Mouse (Mus musculus) MEL (cell line): ENCODE results near the gene Ccdc138. TPM values are rescaled to one million over a fixed set of nuclear protein-coding genes. Genes with fewer than 3 reads are reported as not detected.

Source experiments
- DNase-seq: peaks from one replicate; pipeline ENCODE4 v3.0.0; 2011; ENCODE audit warnings: low read depth, low spot score
- H3K27ac ChIP-seq: 2 replicates; pipeline ENCODE4 v1.5.1; 2012; ENCODE audit warnings: low read depth, mild to moderate bottlenecking, control low read depth, low read length, moderate library complexity; ENCODE audit not compliant: control insufficient read depth
- H3K27me3 ChIP-seq, 2 experiments: fragments of 150-350 bp in 1 of 2; sonication (generic) in 1 of 2; 2 replicates each; pipeline ENCODE4 v1.6.1; 2012; ENCODE audit warnings: low read length in 2 of 2, mild to moderate bottlenecking in 2 of 2, improper control_type of control experiment in 1 of 2, moderate library complexity in 1 of 2; ENCODE audit not compliant: insufficient read depth in 2 of 2, control insufficient read depth in 1 of 2
- H3K36me3 ChIP-seq, 2 experiments: 2 replicates each; pipeline ENCODE4 v1.6.1; 2012 to 2014; ENCODE audit warnings: low read length in 2 of 2, improper control_type of control experiment in 1 of 2, inconsistent platforms in 1 of 2, mild to moderate bottlenecking in 1 of 2; ENCODE audit not compliant: insufficient read depth in 2 of 2, control insufficient read depth in 1 of 2
- H3K4me1 ChIP-seq, 2 experiments: fragments of 150-350 bp in 1 of 2; sonication (generic) in 1 of 2; 2 replicates each; pipeline ENCODE4 v1.6.1; 2012; ENCODE audit warnings: low read length in 2 of 2, improper control_type of control experiment in 1 of 2, mild to moderate bottlenecking in 1 of 2; ENCODE audit not compliant: insufficient read depth in 2 of 2, control insufficient read depth in 1 of 2
- H3K4me3 ChIP-seq, 2 experiments: fragments of 150-350 bp in 1 of 2; sonication (generic) in 1 of 2; 2 replicates each; pipeline ENCODE4 v1.5.1; 2012; ENCODE audit warnings: low read depth in 2 of 2, low read length in 2 of 2, mild to moderate bottlenecking in 2 of 2, moderate library complexity in 2 of 2, control low read depth in 1 of 2, improper control_type of control experiment in 1 of 2; ENCODE audit not compliant: control insufficient read depth in 1 of 2, insufficient read depth in 1 of 2
- H3K79me2 ChIP-seq: 2 replicates; pipeline ENCODE4 v1.6.1; 2012; ENCODE audit warnings: mild to moderate bottlenecking, low read length, moderate library complexity; ENCODE audit not compliant: control insufficient read depth, poor library complexity, insufficient read depth
- H3K9ac ChIP-seq: 2 replicates; pipeline ENCODE4 v1.6.1; 2012; ENCODE audit warnings: low read depth, mild to moderate bottlenecking, control low read depth, low read length, moderate library complexity; ENCODE audit not compliant: control insufficient read depth, poor library complexity, severe bottlenecking
- H3K9me3 ChIP-seq: fragments of 150-350 bp; sonication (generic); replicated peaks from 2 replicates; pipeline ENCODE4 v1.6.1; 2012; ENCODE audit warnings: mild to moderate bottlenecking, low read length, improper control_type of control experiment, moderate library complexity; ENCODE audit not compliant: insufficient read depth
- CHD1 ChIP-seq: IDR thresholded peaks from 2 replicates; pipeline ENCODE4 v1.6.1; 2012; ENCODE audit warnings: low read depth, mild to moderate bottlenecking, inconsistent platforms, low read length, improper control_type of control experiment
- CHD2 ChIP-seq: IDR thresholded peaks from 2 replicates; pipeline ENCODE4 v1.6.1; 2011; ENCODE audit warnings: low read length, improper control_type of control experiment
- CTCF ChIP-seq, 3 experiments: IDR thresholded peaks in 2 of 3; conservative IDR thresholded peaks in 1 of 3; 2 replicates each; pipeline ENCODE4 v1.5.1; 2011 to 2012; ENCODE audit warnings: low read length in 3 of 3, low read depth in 2 of 3, mild to moderate bottlenecking in 2 of 3, improper control_type of control experiment in 1 of 3, inconsistent platforms in 1 of 3, mixed read lengths in 1 of 3, moderate library complexity in 1 of 3; ENCODE audit not compliant: control insufficient read depth in 1 of 3, insufficient read depth in 1 of 3, poor library complexity in 1 of 3, severe bottlenecking in 1 of 3
- GABPA ChIP-seq: IDR thresholded peaks from 2 replicates; pipeline ENCODE4 v1.6.1; 2012; ENCODE audit warnings: low read depth, mild to moderate bottlenecking, inconsistent platforms, low read length, improper control_type of control experiment, moderate library complexity
- GATA1 ChIP-seq: IDR thresholded peaks from 2 replicates; pipeline ENCODE4 v1.6.1; 2011; ENCODE audit warnings: low read depth, low read length, improper control_type of control experiment
- KAT2A ChIP-seq: conservative IDR thresholded peaks from 2 replicates; pipeline ENCODE4 v1.6.1; 2012; ENCODE audit warnings: low read depth, low read length, improper control_type of control experiment, inconsistent platforms
- MAFK ChIP-seq: IDR thresholded peaks from 2 replicates; pipeline ENCODE4 v1.6.1; 2011; ENCODE audit warnings: low read depth, mild to moderate bottlenecking, low read length, improper control_type of control experiment, borderline replicate concordance
- MAX ChIP-seq: IDR thresholded peaks from 2 replicates; pipeline ENCODE4 v1.6.1; 2011; ENCODE audit warnings: low read length, improper control_type of control experiment
- MAZ ChIP-seq: IDR thresholded peaks from 2 replicates; pipeline ENCODE4 v1.6.1; 2012; ENCODE audit warnings: low read depth, mild to moderate bottlenecking, inconsistent platforms, low read length, improper control_type of control experiment
- MXI1 ChIP-seq: IDR thresholded peaks from 2 replicates; pipeline ENCODE4 v1.6.1; 2011; ENCODE audit warnings: mild to moderate bottlenecking, low read depth, low read length, improper control_type of control experiment
- NELFE ChIP-seq: IDR thresholded peaks from 2 replicates; pipeline ENCODE4 v1.6.1; 2011; ENCODE audit warnings: low read depth, low read length, improper control_type of control experiment
- POLR2AphosphoS2 ChIP-seq: IDR thresholded peaks from 2 replicates; pipeline ENCODE4 v1.6.1; 2011; ENCODE audit warnings: low read length, improper control_type of control experiment
- SMC3 ChIP-seq: IDR thresholded peaks from 2 replicates; pipeline ENCODE4 v1.6.1; 2011; ENCODE audit warnings: low read depth, low read length, improper control_type of control experiment
- TAL1 ChIP-seq: IDR thresholded peaks from 2 replicates; pipeline ENCODE4 v1.6.1; 2012; ENCODE audit warnings: mild to moderate bottlenecking, inconsistent platforms, low read length, moderate library complexity, mixed read lengths
- UBTF ChIP-seq: IDR thresholded peaks from 2 replicates; pipeline ENCODE4 v1.6.1; 2012; ENCODE audit warnings: low read depth, mild to moderate bottlenecking, inconsistent platforms, low read length, improper control_type of control experiment, moderate library complexity, borderline replicate concordance; ENCODE audit not compliant: insufficient read depth
- USF2 ChIP-seq, 2 experiments: IDR thresholded peaks; 2 replicates each; pipeline ENCODE4 v1.6.1; 2011 to 2012; ENCODE audit warnings: improper control_type of control experiment in 2 of 2, low read length in 2 of 2, borderline replicate concordance in 1 of 2, inconsistent platforms in 1 of 2, low read depth in 1 of 2, mild to moderate bottlenecking in 1 of 2; ENCODE audit not compliant: insufficient read depth in 1 of 2
- ZKSCAN1 ChIP-seq: IDR thresholded peaks from 2 replicates; pipeline ENCODE4 v1.6.1; 2012; ENCODE audit warnings: low read depth, mild to moderate bottlenecking, inconsistent platforms, low read length, improper control_type of control experiment, moderate library complexity
- ZMIZ1 ChIP-seq: IDR thresholded peaks from 2 replicates; pipeline ENCODE4 v1.6.1; 2012; ENCODE audit warnings: low read depth, mild to moderate bottlenecking, inconsistent platforms, low read length, improper control_type of control experiment, moderate library complexity
- ZNF384 ChIP-seq: IDR thresholded peaks from 2 replicates; pipeline ENCODE4 v1.6.1; 2012; ENCODE audit warnings: low read depth, mild to moderate bottlenecking, inconsistent platforms, low read length, improper control_type of control experiment
- polyA plus RNA-seq, 2 experiments: library from polyadenylated mRNA; stranded (reverse) in 1 of 2; unstranded in 1 of 2; fragments of >175 nt in 1 of 2; fragments of >200 nt in 1 of 2; gene quantifications; 2 replicates each; pipeline versions ENCODE4 v1.2.1 to v1.2.4; 2012; ENCODE audit warnings: low replicate concordance in 2 of 2, low read depth in 1 of 2; ENCODE audit not compliant: insufficient read length in 2 of 2, insufficient read depth in 1 of 2, missing spikeins in 1 of 2
- total RNA-seq: library from RNA; depleted of rRNA; stranded (reverse); fragments of 300-350 nt; gene quantifications from 2 replicates; pipeline ENCODE4 v1.2.3, GENCODE M21; 2012

Ccdc138 gene
- total and polyA plus RNA-seq, 3 experiments, result 1.2 to 1.3 TPM; not detected in 1

DNA sequence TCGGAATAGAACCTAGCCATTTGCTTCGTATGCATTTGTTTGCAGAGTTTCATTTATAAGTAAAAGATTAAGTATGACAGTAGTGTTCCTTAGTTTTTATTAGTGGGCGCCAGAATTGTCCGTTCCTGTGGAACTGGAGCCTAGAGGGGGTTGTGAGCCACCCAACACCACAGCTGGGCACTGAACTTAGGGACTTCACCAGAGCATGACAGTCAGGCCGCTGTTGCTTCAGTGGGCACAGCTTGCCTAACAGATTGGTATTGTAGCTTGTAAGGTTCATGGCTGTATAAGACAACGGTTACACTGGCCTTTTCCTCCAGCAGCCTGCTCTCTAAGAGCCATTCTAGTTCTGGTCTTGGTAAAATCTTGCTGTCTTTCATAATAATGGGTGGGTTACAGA, 62.8 kb downstream of the Ccdc138 start:
- H3K9me3 ChIP-seq, result no peaks in the 10 kb centered on the region
- no peaks in the 10 kb centered on the region for H3K4me1 ChIP-seq

DNA sequence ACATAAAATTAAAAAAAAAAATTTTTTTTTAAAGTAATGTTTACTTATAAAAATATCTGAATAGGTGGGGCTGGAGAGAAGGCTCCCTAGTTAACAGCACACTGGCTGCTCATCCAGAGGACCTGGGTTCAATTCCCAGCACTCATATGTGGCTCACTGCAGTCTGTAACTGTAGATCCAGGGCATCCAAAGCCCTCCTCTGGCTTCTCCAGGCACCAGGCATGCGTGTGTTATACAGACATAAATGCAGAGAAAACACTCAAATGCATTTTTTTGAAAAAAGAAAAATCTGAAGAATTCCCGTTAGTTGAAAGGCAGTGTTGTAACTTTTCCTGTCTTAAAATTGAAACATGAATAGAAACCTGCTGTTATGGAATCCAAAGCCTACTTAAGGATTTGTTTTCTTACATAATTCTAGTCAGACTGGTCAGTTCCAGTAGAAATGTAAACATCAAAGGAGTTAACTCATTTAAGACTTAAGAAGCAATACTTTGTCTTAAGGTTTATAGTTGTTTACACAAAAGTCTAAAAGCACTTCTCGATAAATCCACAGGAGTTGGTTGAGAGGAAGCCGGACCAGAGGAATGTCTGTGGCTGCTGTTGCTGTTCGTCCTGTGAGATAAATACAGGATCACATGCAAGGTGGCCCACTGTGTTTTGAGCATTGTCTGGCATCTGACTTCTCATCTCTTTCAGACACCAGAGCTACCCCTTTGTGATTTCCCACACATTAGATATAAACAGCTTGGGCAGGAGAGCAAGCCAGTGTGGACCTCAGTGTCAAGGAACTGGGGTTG, 87.9 kb downstream of the Ccdc138 start:
- TF ChIP-seq CHD1 (no peak), MAFK (no peak), GABPA (no peak), POLR2AphosphoS2 (no peak), MXI1 (no peak), NELFE (no peak), GATA1 (no peak), MAX (no peak), TAL1 (no peak), UBTF (no peak), ZKSCAN1 (no peak), KAT2A (no peak), USF2 (IDR thresholded peaks at IDR 0.05; ENCODE audit: borderline replicate concordance in 1 of 2, insufficient read depth in 1 of 2, low read depth in 1 of 2, low read length in 2 of 2) (no peak), CTCF (IDR thresholded peaks at IDR 0.05 in 2 of 3, conservative IDR thresholded peaks at IDR 0.05 in 1 of 3; ENCODE audit: control insufficient read depth in 1 of 3, insufficient read depth in 1 of 3, low read depth in 2 of 3, low read length in 3 of 3, poor library complexity in 1 of 3, severe bottlenecking in 1 of 3) (no peak), MAZ (no peak), CHD2 (no peak), ZNF384 (no peak)
- Histone ChIP-seq H3K36me3 (no peaks in the 10 kb centered on the region), H3K9me3 (no peaks in the 10 kb centered on the region), H3K27ac (no peak overlapping the region), H3K4me3 (no peak overlapping the region), H3K27me3 (peaks cover 0 to 2% of the 10 kb centered on the region in 2 experiments; a peak in 2 of 4 replicates), H3K9ac (no peak overlapping the region), H3K4me1 (no peaks in the 10 kb centered on the region), H3K79me2 (no peaks in the 10 kb centered on the region)
- DNase-seq, result no peak

More for the DNA sequence above, 62.8 kb downstream of the Ccdc138 start:
- no peak overlapping the region for H3K9ac ChIP-seq
- H3K27me3 ChIP-seq, result no peaks in the 10 kb centered on the region
- TF ChIP-seq SMC3 (no peak), ZMIZ1 (no peak), CHD1 (no peak)
- H3K79me2 ChIP-seq, result no peaks in the 10 kb centered on the region
- H3K4me3 ChIP-seq, result no peak overlapping the region
- no peak overlapping the region for H3K27ac ChIP-seq
- no peak for DNase-seq
- no peaks in the 10 kb centered on the region for H3K36me3 ChIP-seq
